Mouse (Mus musculus) neural tube, embryonic 12.5 days (tissue): ENCODE data around the gene Asb18. TPM values are rescaled to one million over a fixed set of nuclear protein-coding genes. Genes with fewer than 3 reads are reported as not detected.

Experiments used
- ATAC-seq: fragments of 200-750 bp; cut with Nextera tagmentation; 2 replicates; pipeline ENCODE4 v1.8.0; 2017; ENCODE audit warnings: low read depth, mild to moderate bottlenecking, moderate TSS enrichment, moderate library complexity; ENCODE audit not compliant: low FRiP score
- H3K27ac ChIP-seq: fragments of 300-500 bp; sonication (generic); 2 replicates; pipeline ENCODE4 v1.5.1; 2016
- H3K27me3 ChIP-seq: fragments of 300-500 bp; sonication (generic); replicated peaks from 2 replicates; pipeline ENCODE4 v1.6.1; 2016; ENCODE audit warnings: mild to moderate bottlenecking
- H3K36me3 ChIP-seq: fragments of 300-500 bp; sonication (generic); 2 replicates; pipeline ENCODE4 v1.6.1; 2016; ENCODE audit warnings: mild to moderate bottlenecking
- H3K4me1 ChIP-seq: fragments of 300-500 bp; sonication (generic); 2 replicates; pipeline ENCODE4 v1.6.1; 2016
- H3K4me2 ChIP-seq: fragments of 300-500 bp; sonication (generic); replicated peaks from 2 replicates; pipeline ENCODE4 v1.6.1; 2016; ENCODE audit warnings: mild to moderate bottlenecking
- H3K4me3 ChIP-seq: fragments of 300-500 bp; sonication (generic); 2 replicates; pipeline ENCODE4 v1.5.1; 2016
- H3K9ac ChIP-seq: fragments of 300-500 bp; sonication (generic); 2 replicates; pipeline ENCODE4 v1.6.1; 2016; ENCODE audit warnings: mild to moderate bottlenecking
- H3K9me3 ChIP-seq: fragments of 300-500 bp; sonication (generic); 2 replicates; pipeline ENCODE4 v1.6.1; 2016; ENCODE audit warnings: mild to moderate bottlenecking
- WGBS: fragments of 180-500 bp; shearing (Covaris S2); methylation state at CpG from one replicate; pipeline ENCODE4 v1.1.7; 2016; 5-methylcytosine and 5-hydroxymethylcytosine counted together
- polyA plus RNA-seq: library from polyadenylated mRNA; unstranded; fragments of >200 nt; fragmentation: Nextera tagmentation; extraction: Ambion mirVana; gene quantifications from 2 replicates; pipeline ENCODE4 v1.2.1, GENCODE M21; 2016

Gene Asb18
- polyA plus RNA-seq, 1 experiment from 2014 or later = 0.94 TPM

DNA sequence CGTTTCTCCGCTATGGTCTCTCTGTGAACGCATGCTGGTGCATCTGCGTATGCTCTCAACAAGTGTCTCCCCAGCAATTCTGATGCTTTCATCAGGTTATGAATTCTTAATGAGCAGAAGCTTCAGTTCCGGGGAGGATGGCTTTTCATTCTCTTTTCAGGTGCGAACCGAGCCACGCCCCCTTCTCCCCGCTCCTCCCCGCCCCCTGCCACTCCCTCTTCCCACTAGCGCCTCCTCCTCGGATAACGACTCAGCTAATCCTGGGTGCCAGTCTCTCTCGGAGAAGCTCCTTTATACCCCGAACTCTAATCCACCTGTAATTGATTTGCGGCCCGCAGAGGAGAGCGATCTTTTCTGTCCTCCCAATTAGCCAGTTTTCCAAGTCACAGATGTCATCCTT, 96.4 kb downstream of the Asb18 start:
- WGBS = 44% methylated on average over 18 of the region's 18 CpGs
- H3K36me3 ChIP-seq = no peaks in the 10 kb centered on the region

GRCm38 (mm10) chr1:89913611-89914010, 100.9 kb downstream of the Asb18 start:
- Histone ChIP-seq H3K27me3 (no peaks in the 10 kb centered on the region), H3K27ac (no peak overlapping the region), H3K9ac (no peak overlapping the region), H3K4me3 (no peak overlapping the region), H3K4me2 (no peak overlapping the region), H3K9me3 (no peaks in the 10 kb centered on the region), H3K36me3 (no peaks in the 10 kb centered on the region), H3K4me1 (peaks cover 7% of the 10 kb centered on the region)
- 88% methylated on average over 4 of the region's 4 CpGs for whole genome bisulfite sequencing
- ATAC-seq = no peak

More for the DNA sequence above, 96.4 kb downstream of the Asb18 start:
- H3K4me1 ChIP-seq = peaks cover 16% of the 10 kb centered on the region
- H3K9me3 ChIP-seq = no peaks in the 10 kb centered on the region
- peaks cover 39% of the 10 kb centered on the region for H3K27me3 ChIP-seq
- H3K9ac ChIP-seq = no peak overlapping the region
- no peak overlapping the region for H3K4me2 ChIP-seq
- H3K27ac ChIP-seq = no peak overlapping the region
- ATAC-seq = no peak
- no peak overlapping the region for H3K4me3 ChIP-seq

DNA sequence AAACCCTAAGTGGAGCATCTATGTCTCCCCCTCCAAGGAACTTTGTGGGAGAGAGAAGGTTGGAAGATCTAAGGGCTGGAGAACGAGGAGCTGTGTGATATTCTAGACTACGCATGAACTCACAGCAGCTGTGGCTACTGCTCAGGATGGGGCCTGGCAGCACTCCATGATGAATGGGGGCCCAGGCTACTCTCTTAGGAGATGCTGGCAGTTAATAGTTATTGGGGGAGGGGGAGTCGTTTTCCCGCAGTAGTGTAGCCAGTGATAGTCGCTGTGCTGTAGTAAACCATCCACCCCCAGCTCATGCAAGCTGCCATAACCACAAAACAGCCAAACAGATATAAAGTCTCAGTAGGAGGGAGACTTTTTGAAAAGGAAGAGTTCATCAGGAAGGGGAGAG, 102.1 kb downstream of the Asb18 start:
- H3K27me3 ChIP-seq = no peaks in the 10 kb centered on the region
- no peak for ATAC-seq

DNA sequence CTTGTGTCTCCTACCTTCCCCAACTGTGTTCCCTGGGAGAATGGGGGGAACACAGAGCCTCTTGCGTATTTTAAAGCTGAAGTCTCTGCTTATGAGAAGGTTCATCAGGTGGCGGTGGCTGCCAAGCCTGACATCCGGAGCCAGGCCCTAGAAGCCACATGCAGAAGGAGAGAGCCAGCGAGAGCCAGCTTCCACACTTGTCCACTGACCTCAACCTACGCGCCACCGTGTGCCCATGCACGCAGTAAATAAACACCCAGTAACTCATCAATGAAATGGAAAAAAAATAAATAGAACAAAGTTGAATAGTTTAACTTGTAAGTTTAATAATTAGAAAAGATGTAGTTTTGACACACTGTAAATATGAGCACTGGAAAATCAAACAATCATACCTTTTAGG, 104.7 kb downstream of the Asb18 start:
- Histone ChIP-seq H3K9me3 (peaks cover 8% of the 10 kb centered on the region), H3K4me3 (no peak overlapping the region), H3K27ac (no peak overlapping the region), H3K4me2 (no peak overlapping the region), H3K36me3 (no peaks in the 10 kb centered on the region), H3K27me3 (no peaks in the 10 kb centered on the region), H3K9ac (no peak overlapping the region), H3K4me1 (peaks cover 7% of the 10 kb centered on the region)
- no peak for ATAC-seq
- 91% methylated on average over 8 of the region's 8 CpGs for WGBS

More for the DNA sequence above, 102.1 kb downstream of the Asb18 start:
- Histone ChIP-seq H3K4me1 (peaks cover 7% of the 10 kb centered on the region), H3K4me3 (no peak overlapping the region), H3K36me3 (no peaks in the 10 kb centered on the region), H3K4me2 (no peak overlapping the region), H3K9ac (no peak overlapping the region), H3K27ac (no peak overlapping the region), H3K9me3 (no peaks in the 10 kb centered on the region)
- 9% methylated on average over 5 of the region's 5 CpGs for WGBS

DNA sequence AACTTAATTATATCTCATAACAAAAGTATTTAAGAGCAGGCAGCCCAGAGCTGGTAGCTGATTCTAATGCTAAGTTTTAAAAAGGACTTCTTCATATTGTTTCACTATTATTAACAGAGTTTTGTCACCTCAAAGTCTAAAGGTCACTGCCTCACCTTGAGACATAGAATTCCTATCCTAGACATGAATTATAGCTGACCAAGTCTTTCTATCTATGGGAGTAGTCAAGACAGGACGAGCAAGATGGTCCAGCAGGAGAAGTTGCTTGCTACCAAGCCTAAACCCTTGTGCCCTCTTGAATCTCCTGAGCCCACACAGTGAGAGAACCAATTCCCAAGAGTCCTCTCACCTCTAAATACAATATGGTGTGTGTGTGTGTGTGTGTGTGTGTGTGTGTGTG, 111.8 kb downstream of the Asb18 start:
- H3K27ac ChIP-seq = no peak overlapping the region
- no peak overlapping the region for H3K4me3 ChIP-seq
- 79% methylated on average over 1 of the region's 1 CpGs for WGBS
- no peaks in the 10 kb centered on the region for H3K36me3 ChIP-seq
- no peaks in the 10 kb centered on the region for H3K27me3 ChIP-seq
- H3K9ac ChIP-seq = no peak overlapping the region
- H3K4me2 ChIP-seq = no peak overlapping the region
- no peak for ATAC-seq
- peaks cover 14% of the 10 kb centered on the region; the same call in 1 of the 2 replicates for H3K4me1 ChIP-seq
- peaks cover 8% of the 10 kb centered on the region for H3K9me3 ChIP-seq

DNA sequence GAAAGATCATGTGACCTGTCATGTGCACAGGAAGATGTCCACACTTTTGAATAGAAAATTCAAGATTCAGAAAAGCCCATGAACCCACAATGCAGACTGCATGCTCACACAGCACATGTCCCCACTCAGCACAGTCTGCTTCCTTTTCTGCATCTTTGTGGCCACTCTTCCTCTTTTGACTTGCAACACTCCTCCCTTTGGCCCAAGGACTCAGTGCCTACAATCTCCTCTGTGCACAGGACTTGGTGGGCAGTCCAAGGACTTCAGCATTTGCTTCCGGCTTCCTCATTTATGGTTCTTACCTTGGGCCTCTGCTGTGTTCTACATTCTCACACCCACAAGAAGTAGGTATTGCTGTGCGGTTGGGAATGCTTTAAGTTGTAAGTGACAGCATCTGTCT, 112.2 kb downstream of the Asb18 start:
- H3K36me3 ChIP-seq = no peaks in the 10 kb centered on the region
- H3K4me2 ChIP-seq = no peak overlapping the region
- WGBS = 87% methylated on average over 2 of the region's 2 CpGs
- H3K9ac ChIP-seq = no peak overlapping the region
- ATAC-seq = no peak
- H3K9me3 ChIP-seq = peaks cover 8% of the 10 kb centered on the region
- no peaks in the 10 kb centered on the region for H3K27me3 ChIP-seq
- H3K4me3 ChIP-seq = no peak overlapping the region
- peaks cover 14% of the 10 kb centered on the region; the same call in 1 of the 2 replicates for H3K4me1 ChIP-seq
- no peak overlapping the region for H3K27ac ChIP-seq

DNA sequence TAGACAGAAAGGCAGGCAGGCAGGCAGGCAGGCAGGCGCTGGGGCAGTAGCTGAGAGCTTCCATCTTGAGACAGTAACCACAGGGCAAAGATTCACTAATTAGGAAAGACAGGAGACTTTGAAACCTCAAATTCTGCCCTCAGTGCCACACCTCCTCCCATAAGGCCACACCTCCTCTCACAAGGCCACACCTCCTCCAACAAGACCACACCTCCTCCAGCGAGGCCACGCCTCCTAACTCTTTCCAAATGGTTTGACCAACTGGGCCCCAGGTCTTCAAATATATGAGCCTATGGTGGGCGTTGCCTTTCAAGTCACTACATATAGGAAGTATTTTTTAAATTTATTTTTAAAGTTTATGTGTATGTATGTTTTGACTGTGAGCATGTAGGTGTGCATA, 113.1 kb downstream of the Asb18 start:
- peaks cover 14% of the 10 kb centered on the region; the same call in 1 of the 2 replicates for H3K4me1 ChIP-seq
- H3K9me3 ChIP-seq = peaks cover 5% of the 10 kb centered on the region

More for the DNA sequence above, 113.1 kb downstream of the Asb18 start:
- Histone ChIP-seq H3K4me3 (no peak overlapping the region), H3K27me3 (no peaks in the 10 kb centered on the region), H3K27ac (no peak overlapping the region), H3K36me3 (no peaks in the 10 kb centered on the region), H3K4me2 (no peak overlapping the region), H3K9ac (no peak overlapping the region)
- ATAC-seq = no peak
- WGBS = 87% methylated on average over 4 of the region's 4 CpGs

Other genes starting within 250 kb of the Asb18 start
- 78.5 and 91.6 TPM in 2 replicates for gene Gbx2, start 83.5 kb downstream of the Asb18 start, polyA plus RNA-seq
- 0.13 TPM in 1 of 2 replicates, not detected in the other for gene Iqca, start 138.7 kb upstream of the Asb18 start, polyA plus RNA-seq
- gene Ackr3, start 189.3 kb upstream of the Asb18 start, polyA plus RNA-seq = 34.0 and 38.0 TPM in 2 replicates